Mouse (Mus musculus) liver (tissue): ENCODE measurements around the gene Bri3.

Experiments used
- DNase-seq: peaks from one replicate; pipeline ENCODE4 v3.0.0-alpha.2; 2020; ENCODE audit warnings: mixed read lengths

Bri3 gene

GRCm38 (mm10) chr5:144234714-144235113, 9.5 kb upstream of the Bri3 start:
- no peak for DNase-seq

GRCm38 (mm10) chr5:144238969-144239368, 5.3 kb upstream of the Bri3 start:
- DNase-seq: no peak

- DNase-seq: no peak
These were observed 1.4 kb downstream of the Bri3 start for GRCm38 (mm10) chr5:144245592-144245991.

- DNase-seq: no peak
These were observed 2.4 kb downstream of the Bri3 start for GRCm38 (mm10) chr5:144246669-144247068.

GRCm38 (mm10) chr5:144247307-144247706, 3.1 kb downstream of the Bri3 start:
- no peak for DNase-seq

- no peak for DNase-seq
These were observed 3.8 kb downstream of the Bri3 start for GRCm38 (mm10) chr5:144247906-144248585.

GRCm38 (mm10) chr5:144249871-144250270, 5.6 kb downstream of the Bri3 start:
- peak; percentile 32 for DNase-seq

GRCm38 (mm10) chr5:144251876-144252577, 7.8 kb downstream of the Bri3 start:
- no peak for DNase-seq

GRCm38 (mm10) chr5:144253212-144253611, 9.0 kb downstream of the Bri3 start:
- no peak for DNase-seq

- peak; percentile 81 for DNase-seq
These were observed 10.0 kb downstream of the Bri3 start for GRCm38 (mm10) chr5:144254122-144254810.

GRCm38 (mm10) chr5:144254811-144255631, 10.8 kb downstream of the Bri3 start:
- DNase-seq: peak; percentile 98

GRCm38 (mm10) chr5:144255632-144256540, 11.6 kb downstream of the Bri3 start:
- peak; percentile 62 for DNase-seq

- DNase-seq: no peak
These were observed 12.3 kb downstream of the Bri3 start for GRCm38 (mm10) chr5:144256541-144256870.

- no peak for DNase-seq
These were observed 12.7 kb downstream of the Bri3 start for GRCm38 (mm10) chr5:144256888-144257287.

- no peak for DNase-seq
These were observed 13.3 kb downstream of the Bri3 start for GRCm38 (mm10) chr5:144257451-144258110.

- DNase-seq: no peak
These were observed 13.9 kb downstream of the Bri3 start for GRCm38 (mm10) chr5:144258131-144258611.

- no peak for DNase-seq
These were observed 14.4 kb downstream of the Bri3 start for GRCm38 (mm10) chr5:144258687-144259086.

- no peak for DNase-seq
These were observed 15.0 kb downstream of the Bri3 start for GRCm38 (mm10) chr5:144259228-144259627.

- no peak for DNase-seq
These were observed 16.2 kb downstream of the Bri3 start for GRCm38 (mm10) chr5:144260464-144260863.

GRCm38 (mm10) chr5:144261309-144261708, 17.1 kb downstream of the Bri3 start:
- no peak for DNase-seq

GRCm38 (mm10) chr5:144261829-144262228, 17.6 kb downstream of the Bri3 start:
- no peak for DNase-seq
